30 mouse cellular contexts compared by ENCODE assay signal in the genomic region with DNA sequence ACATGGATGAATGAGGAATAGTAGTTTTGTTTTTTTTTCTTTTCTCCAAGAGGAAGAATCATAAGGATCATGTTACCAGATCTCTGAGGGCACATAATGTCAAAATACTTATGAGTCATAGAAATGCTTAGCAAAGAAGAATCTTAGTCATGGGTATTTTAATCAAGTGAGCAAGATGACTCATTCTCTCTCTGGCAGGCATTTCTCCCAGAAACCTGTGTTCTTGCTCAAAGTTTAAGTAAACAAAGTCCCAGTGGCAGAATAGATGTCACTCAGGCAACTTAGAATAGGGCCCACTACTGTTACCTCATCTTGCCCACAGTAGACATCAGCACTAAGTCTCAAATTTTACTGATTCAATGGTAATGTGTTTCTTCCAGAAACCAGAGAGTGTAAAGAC.
A peak's percentile ranks its signal among the peaks of the same experiment; 100 is the strongest.
DNase-seq lines count a peak whose midpoint lies in the region; ATAC-seq lines count a peak whose summit lies in the region.
"Had no signal": no experiment of that assay in that cellular context is flagged by ENCODE, and none has a peak within 500 bp of the region (broad histone marks: within the 10 kb centered on the region; RNA-seq: fewer than 3 reads in every experiment).

No protein-coding gene starts in this region.

- no peaks in the 10 kb centered on the region for H3K4me1 ChIP-seq in midbrain, embryonic 14.5 days (ENCODE audit: control insufficient read depth, insufficient read depth, low read length)
- H3K4me1 ChIP-seq: embryonic facial prominence, embryonic 12.5 days; hindbrain, embryonic 10.5 days; hindbrain, embryonic 15.5 days; limb, embryonic 10.5 days; limb, embryonic 15.5 days; midbrain, embryonic 15.5 days; neural tube, embryonic 12.5 days had no signal

- no peak overlapping the region for H3K9ac ChIP-seq in midbrain, embryonic 14.5 days (replicated peaks; ENCODE audit: low read length)
- H3K9ac ChIP-seq: embryonic facial prominence, embryonic 12.5 days; hindbrain, embryonic 15.5 days; limb, embryonic 15.5 days; liver, embryonic 14.5 days; midbrain, embryonic 15.5 days; neural tube, embryonic 12.5 days had no signal

- no peak overlapping the region for H3K4me2 ChIP-seq in midbrain, embryonic 14.5 days (ENCODE audit: low read length)
- H3K4me2 ChIP-seq: embryonic facial prominence, embryonic 12.5 days; hindbrain, embryonic 15.5 days; limb, embryonic 15.5 days; midbrain, embryonic 15.5 days; neural tube, embryonic 12.5 days had no signal

- peak; percentile 2 for DNase-seq in adrenal gland, adult 2 months
- no peak for DNase-seq in adrenal gland, postnatal 14 days
- DNase-seq in 3134 (ENCODE audit: extremely low read depth, insufficient read length, low spot score): peak; percentile 77
- DNase-seq in Muller cell, postnatal 12 days (ENCODE audit: inconsistent ontology term): peak; percentile 94
- DNase-seq in brain, adult 2 months (ENCODE audit: low read depth, low spot score): peak; percentile 75
- no peak for DNase-seq in cerebellum, adult 9-10 months
- no peak for DNase-seq in kidney, adult 8-10 months
- DNase-seq in midbrain, embryonic 14.5 days: no peak
- DNase-seq: cerebellum, adult 18-20 months; cerebellum, postnatal 36 days; gastrocnemius, postnatal 10 days; heart, postnatal 14 days; kidney, adult 18-20 months; kidney, postnatal 4 days; layer of hippocampus, postnatal 36 days; lung, adult 2 months; lung, postnatal 10 days; right cerebral cortex, adult 18-20 months; thymus, postnatal 14 days had no signal

- no peaks in the 10 kb centered on the region for H3K36me3 ChIP-seq in midbrain, embryonic 14.5 days (ENCODE audit: control insufficient read depth, insufficient read depth, low read length)
- H3K36me3 ChIP-seq: embryonic facial prominence, embryonic 12.5 days; hindbrain, embryonic 10.5 days; hindbrain, embryonic 15.5 days; limb, embryonic 10.5 days; limb, embryonic 15.5 days; midbrain, embryonic 15.5 days; neural tube, embryonic 12.5 days had no signal

- no peak overlapping the region for H3K4me3 ChIP-seq in midbrain, embryonic 14.5 days (replicated peaks; ENCODE audit: low read depth, low read length)
- H3K4me3 ChIP-seq: embryonic facial prominence, embryonic 12.5 days; hindbrain, embryonic 10.5 days; hindbrain, embryonic 15.5 days; limb, embryonic 10.5 days; limb, embryonic 15.5 days; midbrain, embryonic 15.5 days; neural tube, embryonic 12.5 days had no signal

- no peaks in the 10 kb centered on the region for H3K9me3 ChIP-seq in midbrain, embryonic 14.5 days (ENCODE audit: control insufficient read depth, low read length)
- H3K9me3 ChIP-seq: embryonic facial prominence, embryonic 12.5 days; hindbrain, embryonic 10.5 days; hindbrain, embryonic 15.5 days; limb, embryonic 10.5 days; limb, embryonic 15.5 days; midbrain, embryonic 15.5 days; neural tube, embryonic 12.5 days had no signal

- no peak for ATAC-seq in midbrain, embryonic 14.5 days (ENCODE audit: low FRiP score, low TSS enrichment)
- ATAC-seq: forebrain, embryonic 16.5 days; midbrain, embryonic 15.5 days had no signal

- no peaks in the 10 kb centered on the region for H3K27me3 ChIP-seq in midbrain, embryonic 14.5 days (ENCODE audit: control insufficient read depth, insufficient read depth, low read length)
- H3K27me3 ChIP-seq: embryonic facial prominence, embryonic 12.5 days; hindbrain, embryonic 15.5 days; limb, embryonic 15.5 days; midbrain, embryonic 15.5 days; neural tube, embryonic 12.5 days had no signal

- H3K27ac ChIP-seq in midbrain, embryonic 14.5 days (replicated peaks; ENCODE audit: low read depth, low read length): no peak overlapping the region
- H3K27ac ChIP-seq: embryonic facial prominence, embryonic 12.5 days; hindbrain, embryonic 10.5 days; hindbrain, embryonic 15.5 days; kidney, postnatal 0 days; limb, embryonic 10.5 days; limb, embryonic 15.5 days; liver, embryonic 14.5 days; macrophage; midbrain, embryonic 15.5 days; neural tube, embryonic 12.5 days had no signal

Comparison
In these comparisons a context has a peak if more than half of its experiments do, and no peak if none do; other contexts are left out.
1. DNase-seq: peak in adrenal gland, adult 2 months (single experiment), 3134 (single experiment), Muller cell, postnatal 12 days (single experiment) and brain, adult 2 months (single experiment); none in adrenal gland, postnatal 14 days (single experiment), cerebellum, adult 9-10 months (single experiment), kidney, adult 8-10 months (0 of 2) and midbrain, embryonic 14.5 days (single experiment).